Mouse (Mus musculus) hindbrain, postnatal 0 days (tissue): ENCODE data around the gene Gm14137. TPM values are rescaled to one million over a fixed set of nuclear protein-coding genes. Genes with fewer than 3 reads are reported as not detected.

Source experiments
- ATAC-seq: fragments of 200-750 bp; cut with Nextera tagmentation; 2 replicates; pipeline ENCODE4 v1.8.0; 2017; ENCODE audit warnings: mild to moderate bottlenecking, moderate TSS enrichment, moderate library complexity
- DNase-seq: peaks from one replicate; pipeline ENCODE4 v3.0.0-alpha.2; 2015; ENCODE audit warnings: low spot score
- H3K27ac ChIP-seq: fragments of 300-500 bp; sonication (generic); 2 replicates; pipeline ENCODE4 v1.5.1; 2014; ENCODE audit warnings: mild to moderate bottlenecking
- H3K27me3 ChIP-seq: fragments of 300-500 bp; sonication (generic); 2 replicates; pipeline ENCODE4 v1.6.1; 2014; ENCODE audit warnings: low read length, mixed read lengths; ENCODE audit not compliant: insufficient read depth
- H3K36me3 ChIP-seq: fragments of 300-500 bp; sonication (generic); 2 replicates; pipeline ENCODE4 v1.6.1; 2014; ENCODE audit warnings: low read length, mixed read lengths; ENCODE audit not compliant: insufficient read depth
- H3K4me1 ChIP-seq: fragments of 300-500 bp; sonication (generic); 2 replicates; pipeline ENCODE4 v1.6.1; 2014; ENCODE audit warnings: antibody characterized with exemption, low read length, mixed read lengths; ENCODE audit not compliant: insufficient read depth
- H3K4me2 ChIP-seq: fragments of 300-500 bp; sonication (generic); 2 replicates; pipeline ENCODE4 v1.6.1; 2014; ENCODE audit warnings: low read depth, mild to moderate bottlenecking, low read length, moderate library complexity, mixed read lengths
- H3K4me3 ChIP-seq: fragments of 300-500 bp; sonication (generic); 2 replicates; pipeline ENCODE4 v1.5.1; 2014; ENCODE audit warnings: low read length
- H3K9ac ChIP-seq: fragments of 300-500 bp; sonication (generic); replicated peaks from 2 replicates; pipeline ENCODE4 v1.6.1; 2014; ENCODE audit warnings: mild to moderate bottlenecking, low read length, moderate library complexity, mixed read lengths
- H3K9me3 ChIP-seq: fragments of 300-500 bp; sonication (generic); 2 replicates; pipeline ENCODE4 v1.6.1; 2016; ENCODE audit warnings: low read length, mixed read lengths
- CTCF ChIP-seq: IDR thresholded peaks from 2 replicates; pipeline ENCODE4 v1.5.1; 2016; ENCODE audit warnings: antibody characterized with exemption, control low read depth, low read depth
- WGBS: fragments of 180-500 bp; shearing (Covaris S2); extraction: QIAGEN DNeasy Blood & Tissue Kit; methylation state at CpG from one replicate; pipeline ENCODE4 v1.1.7; 2014; 5-methylcytosine and 5-hydroxymethylcytosine counted together
- polyA plus RNA-seq: library from polyadenylated mRNA; unstranded; fragments of >200 nt; fragmentation: Nextera tagmentation; extraction: Ambion mirVana; gene quantifications from 2 replicates; pipeline ENCODE4 v1.2.1, GENCODE M21; 2015
- total RNA-seq: library from RNA; depleted of rRNA; stranded (reverse); fragments of >200 nt; gene quantifications from 2 replicates; pipeline ENCODE4 v1.2.3, GENCODE M21; 2014; rRNA removed

The Gm14137 gene
- total RNA-seq, result 0.36 TPM in 1 of 2 replicates, not detected in the other
- 0.28 and 0.29 TPM in 2 replicates for polyA plus RNA-seq

DNA sequence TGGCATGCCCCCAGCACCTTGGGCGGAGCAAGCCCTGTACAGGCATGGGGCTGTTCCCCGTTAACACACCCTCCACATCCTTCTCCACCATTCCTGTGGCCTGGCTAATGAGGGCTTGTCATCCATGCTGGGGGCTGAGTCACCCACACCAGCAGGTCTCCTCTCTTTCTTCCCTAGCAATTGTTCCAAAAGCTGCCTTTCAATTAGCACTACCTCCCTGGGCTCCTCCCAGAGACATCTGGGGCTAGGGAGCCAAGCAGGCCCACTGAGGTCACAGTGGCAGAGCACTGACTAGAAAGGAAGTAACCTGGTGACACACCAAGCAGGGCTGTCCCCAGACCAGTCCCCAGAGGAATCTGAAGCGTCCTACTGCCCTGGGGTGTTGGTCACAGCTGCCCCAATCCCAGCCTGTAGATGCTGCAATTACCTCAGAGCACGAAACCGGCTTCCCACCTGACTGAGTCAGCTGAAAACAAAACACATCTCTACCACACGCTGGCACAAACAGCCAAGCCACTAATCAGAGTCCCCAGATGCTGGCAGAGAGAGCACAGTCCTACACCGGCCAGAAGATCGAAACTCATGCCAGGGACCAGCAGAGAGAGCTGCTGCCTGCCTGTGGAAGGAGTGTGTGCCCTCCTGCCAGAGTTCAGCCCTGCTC, at the start of gene Gm14137:
Gene Gm14137, plus strand, starts transcription at position 519 of the 661 bp plus-strand sequence.
- Histone ChIP-seq H3K9me3 (no peaks in the 10 kb centered on the region), H3K4me1 (peaks cover 8% of the 10 kb centered on the region; the same call in 1 of the 2 replicates), H3K27ac (no peak within 1 kb of the TSS), H3K9ac (no peak within 1 kb of the TSS), H3K36me3 (peaks cover 13% of the 10 kb centered on the region; the same call in 1 of the 2 replicates), H3K27me3 (no peaks in the 10 kb centered on the region), H3K4me2 (no peak within 1 kb of the TSS), H3K4me3 (no peak within 1 kb of the TSS)
- ATAC-seq (peak; percentile 33), DNase-seq (peak; percentile 16)
- 36% methylated on average over 8 of the region's 8 CpGs for WGBS
- no peak for TF ChIP-seq CTCF

DNA sequence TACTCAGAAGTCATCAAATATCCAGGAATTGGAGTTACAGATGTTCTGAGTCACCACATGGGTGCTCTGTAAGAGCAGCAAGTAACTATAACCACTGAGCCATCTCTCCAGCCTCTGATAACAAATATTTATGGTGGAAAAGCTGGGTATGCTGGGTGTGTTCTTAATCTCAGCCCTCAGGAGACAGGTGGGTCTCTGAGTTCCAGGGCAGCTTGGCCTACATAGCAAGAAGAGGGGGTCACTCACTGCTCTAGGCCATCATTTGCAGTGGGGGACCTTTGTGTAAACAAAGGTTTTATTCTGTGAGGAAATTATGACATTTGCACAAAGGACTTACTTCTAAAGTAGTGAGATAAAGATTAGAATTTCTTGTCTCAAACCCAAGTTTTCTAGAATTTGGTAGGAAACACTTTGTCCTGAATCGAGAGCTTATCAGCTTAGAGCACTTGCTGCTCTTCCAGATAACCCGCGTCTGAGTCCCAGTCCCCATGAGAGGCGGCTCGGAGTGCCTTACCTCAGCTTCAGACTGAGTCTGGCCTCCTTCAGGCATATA, 37.9 kb upstream of the Gm14137 start:
- Histone ChIP-seq H3K4me2 (no peak overlapping the region), H3K27me3 (no peaks in the 10 kb centered on the region), H3K9me3 (no peaks in the 10 kb centered on the region), H3K36me3 (peaks cover 37% of the 10 kb centered on the region), H3K9ac (no peak overlapping the region), H3K4me1 (no peaks in the 10 kb centered on the region), H3K27ac (no peak overlapping the region), H3K4me3 (no peak overlapping the region)
- DNase-seq (no peak), ATAC-seq (no peak)
- WGBS, result 86% methylated on average over 5 of the region's 5 CpGs
- no peak for TF ChIP-seq CTCF

DNA sequence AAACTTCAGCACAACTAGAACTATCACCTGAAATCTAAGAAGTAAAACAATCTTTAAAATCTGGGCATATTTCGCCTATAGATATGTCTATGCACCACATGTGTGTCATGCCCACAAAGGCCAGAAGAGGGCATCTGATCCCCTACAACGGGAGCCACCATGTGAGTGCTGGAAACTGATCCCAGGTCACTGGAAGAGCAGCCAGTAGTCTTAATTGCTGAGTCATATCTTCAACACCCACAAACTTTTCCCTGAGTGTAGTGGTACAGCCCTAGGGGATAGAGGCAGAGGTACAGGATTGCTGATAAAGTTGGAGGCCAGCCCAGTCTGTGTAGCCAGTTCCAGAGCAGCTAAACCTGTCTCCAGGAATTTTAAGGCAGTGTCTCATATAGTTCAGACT, 29.1 kb upstream of the Gm14137 start:
- Histone ChIP-seq H3K4me3 (no peak overlapping the region), H3K4me1 (no peaks in the 10 kb centered on the region), H3K9me3 (no peaks in the 10 kb centered on the region), H3K36me3 (peaks cover 78% of the 10 kb centered on the region), H3K4me2 (no peak overlapping the region), H3K9ac (no peak overlapping the region), H3K27ac (no peak overlapping the region), H3K27me3 (no peaks in the 10 kb centered on the region)
- DNase-seq (no peak), ATAC-seq (no peak)
- WGBS, result 86% methylated on average over 2 of the region's 2 CpGs
- peak; percentile 39; the same call in 1 of the 2 replicates for TF ChIP-seq CTCF

DNA sequence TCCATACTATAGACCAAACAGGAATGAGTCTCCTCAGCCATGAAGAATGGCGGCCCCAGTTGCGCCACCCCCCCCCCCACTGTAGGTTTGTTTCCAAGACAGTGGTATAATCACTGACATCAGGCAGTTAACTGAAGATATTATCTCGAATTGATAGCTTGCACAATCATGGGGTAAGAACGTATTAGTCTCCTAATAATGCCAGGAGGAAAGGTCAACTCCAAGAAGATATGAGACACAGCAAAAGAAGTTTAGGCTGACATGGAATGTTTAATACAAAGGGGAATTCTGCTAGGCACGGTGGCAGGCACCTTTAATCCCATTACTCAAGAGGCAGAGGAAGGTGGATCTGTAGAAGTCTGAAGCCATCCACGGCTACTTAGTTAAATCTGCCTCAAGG, 27.9 kb upstream of the Gm14137 start:
- no peak for TF ChIP-seq CTCF
- Histone ChIP-seq H3K36me3 (peaks cover 79% of the 10 kb centered on the region), H3K4me1 (no peaks in the 10 kb centered on the region), H3K4me3 (no peak overlapping the region), H3K27me3 (no peaks in the 10 kb centered on the region), H3K27ac (no peak overlapping the region), H3K4me2 (no peak overlapping the region), H3K9ac (no peak overlapping the region), H3K9me3 (no peaks in the 10 kb centered on the region)
- 82% methylated on average over 6 of the region's 6 CpGs for WGBS
- ATAC-seq (no peak), DNase-seq (no peak)

DNA sequence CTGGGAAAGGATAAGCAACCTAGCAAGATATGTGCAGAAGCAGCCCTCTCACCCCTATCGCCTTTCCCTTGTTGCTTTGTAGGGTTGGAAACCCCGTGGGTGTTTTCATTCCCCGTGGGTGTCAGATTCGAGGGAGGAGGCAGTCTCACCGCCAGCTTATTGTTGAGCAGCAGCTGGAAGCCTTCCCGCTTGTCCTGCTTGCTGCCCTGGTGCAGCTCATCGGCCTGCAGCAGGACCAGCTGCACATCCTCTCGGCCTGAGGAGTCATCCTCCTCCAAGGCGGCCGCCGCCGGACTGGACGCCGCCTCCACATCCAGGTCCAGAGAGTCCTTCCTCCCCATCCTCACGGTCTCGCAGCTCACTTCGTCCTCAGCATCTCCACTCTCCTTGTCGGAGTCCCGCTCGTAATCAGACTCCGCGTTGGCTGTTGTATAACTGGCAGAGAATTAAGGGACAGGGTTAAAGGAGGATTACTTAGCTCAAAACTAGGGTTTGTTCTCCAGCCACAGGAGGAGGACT, 27.1 kb upstream of the Gm14137 start:
- WGBS, result 84% methylated on average over 22 of the region's 22 CpGs
- Histone ChIP-seq H3K9me3 (no peaks in the 10 kb centered on the region), H3K4me1 (no peaks in the 10 kb centered on the region), H3K4me3 (no peak overlapping the region), H3K36me3 (peaks cover 79% of the 10 kb centered on the region), H3K4me2 (no peak overlapping the region), H3K27ac (no peak overlapping the region), H3K27me3 (no peaks in the 10 kb centered on the region), H3K9ac (no peak overlapping the region)
- ATAC-seq (no peak), DNase-seq (no peak)
- no peak for TF ChIP-seq CTCF

DNA sequence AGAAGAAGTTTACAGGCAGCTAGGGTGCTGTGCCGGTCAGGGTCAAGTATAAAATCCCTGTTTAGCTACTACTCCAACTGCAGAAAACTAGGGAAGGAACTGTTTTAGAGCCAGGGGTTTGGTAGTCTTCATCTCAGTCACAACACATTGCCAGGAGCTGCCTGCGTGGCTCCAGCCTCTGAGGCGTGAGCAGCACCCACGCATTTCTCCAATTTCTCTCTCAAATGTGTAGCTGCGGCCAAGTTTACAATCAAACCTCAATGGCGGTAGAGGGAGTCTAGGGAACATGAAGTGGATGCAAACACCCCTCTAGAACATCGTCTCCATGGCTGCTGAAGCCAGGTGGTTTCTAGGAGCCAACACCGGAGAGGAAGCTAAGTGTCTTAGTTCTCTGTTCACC, 26.5 kb upstream of the Gm14137 start:
- Histone ChIP-seq H3K4me2 (no peak overlapping the region), H3K27ac (no peak overlapping the region), H3K4me1 (no peaks in the 10 kb centered on the region), H3K36me3 (peaks cover 78% of the 10 kb centered on the region), H3K4me3 (no peak overlapping the region), H3K9me3 (no peaks in the 10 kb centered on the region), H3K9ac (no peak overlapping the region), H3K27me3 (no peaks in the 10 kb centered on the region)
- 92% methylated on average over 8 of the region's 8 CpGs for WGBS
- DNase-seq (no peak), ATAC-seq (no peak)
- TF ChIP-seq CTCF, result no peak

DNA sequence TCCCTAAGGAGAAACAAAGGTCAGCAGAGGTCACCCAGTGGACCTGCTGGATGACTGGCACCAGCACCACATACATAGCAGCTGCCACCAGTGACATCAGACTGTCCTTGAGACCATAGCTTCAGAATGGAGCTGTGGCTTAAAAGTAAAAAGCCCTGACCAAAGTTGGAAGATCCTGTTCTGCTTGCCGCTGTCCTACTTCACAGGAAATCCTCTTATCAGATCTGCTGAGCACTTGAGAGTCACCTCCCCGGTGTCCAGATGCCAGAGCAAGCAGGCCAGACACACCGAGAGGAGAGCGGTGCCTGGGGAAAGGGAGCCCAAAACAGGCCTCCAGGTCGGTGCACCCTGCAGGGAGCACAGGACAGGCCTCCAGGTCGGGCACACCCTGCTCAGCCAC, 22.1 kb upstream of the Gm14137 start:
- ATAC-seq, result no peak
- H3K27me3 ChIP-seq, result no peaks in the 10 kb centered on the region
- H3K9ac ChIP-seq, result no peak overlapping the region
- DNase-seq, result no peak
- H3K4me1 ChIP-seq, result 0 out of 2 replicates have a peak, but pooled peaks cover 5% of the 10 kb centered on the region
- peaks cover 50% of the 10 kb centered on the region for H3K36me3 ChIP-seq
- H3K27ac ChIP-seq, result no peak overlapping the region
- WGBS, result 91% methylated on average over 6 of the region's 6 CpGs
- no peak overlapping the region for H3K4me3 ChIP-seq
- H3K9me3 ChIP-seq, result no peaks in the 10 kb centered on the region
- no peak overlapping the region for H3K4me2 ChIP-seq
- no peak for TF ChIP-seq CTCF
